Mouse (Mus musculus): ENCODE results near the gene Ccr3. TPM values are rescaled to one million over a fixed set of nuclear protein-coding genes. Genes with fewer than 3 reads are reported as not detected.

Gene Ccr3
- polyA plus RNA-seq (2012; rRNA removed) = 0.09 and 0.13 TPM in 2 replicates

GRCm38 (mm10) chr9:124021672-124022071 is at the start of gene Ccr3:
Gene Ccr3, plus strand, starts transcription at chr9:124021972.

GRCm38 (mm10) chr9:123978308-123978707 is 43.5 kb upstream of the Ccr3 start, which contains the start of gene Ccr1l1:
Gene Ccr1l1, minus strand, starts transcription at chr9:123978408.

Other genes starting within 250 kb of the Ccr3 start
- 0.10 and 0.29 TPM in 2 replicates for gene Cxcr6, start 215.5 kb upstream of the Ccr3 start, polyA plus RNA-seq (2012; rRNA removed)
- gene Fyco1, start 170.1 kb upstream of the Ccr3 start, polyA plus RNA-seq (2012; rRNA removed) = 2.1 and 3.5 TPM in 2 replicates
- gene Xcr1, start 159.9 kb upstream of the Ccr3 start, polyA plus RNA-seq (2012; rRNA removed) = 0.02 and 0.05 TPM in 2 replicates
- 0.58 and 0.79 TPM in 2 replicates for gene Ccr1, start 53.3 kb upstream of the Ccr3 start, polyA plus RNA-seq (2012; rRNA removed)
- 0.05 TPM in 1 of 2 replicates, not detected in the other for gene Ccr1l1, start 43.6 kb upstream of the Ccr3 start, polyA plus RNA-seq (2012; rRNA removed)
- gene Ccr2, start 80.0 kb downstream of the Ccr3 start, polyA plus RNA-seq (2012; rRNA removed) = 0.13 and 0.15 TPM in 2 replicates
- gene Ccr5, start 99.6 kb downstream of the Ccr3 start, polyA plus RNA-seq (2012; rRNA removed) = 0.09 and 0.11 TPM in 2 replicates